Mouse (Mus musculus) 3T3-L1 (cell line): ENCODE results near the gene Afap1l2.

Experiments used
- DNase-seq: peaks from one replicate; pipeline ENCODE4 v3.0.0-alpha.2; 2015; ENCODE audit warnings: low read depth, low spot score

Afap1l2 gene

GRCm38 (mm10) chr19:56939826-56940225 lies 68.2 kb downstream of the Afap1l2 start:
- peak; percentile 96 for DNase-seq

GRCm38 (mm10) chr19:56937911-56938310 lies 70.1 kb downstream of the Afap1l2 start:
- DNase-seq = no peak

- no peak for DNase-seq
Measured at GRCm38 (mm10) chr19:56936253-56936652, 71.8 kb downstream of the Afap1l2 start.

GRCm38 (mm10) chr19:56935777-56936176 lies 72.3 kb downstream of the Afap1l2 start:
- DNase-seq = peak; percentile 38

GRCm38 (mm10) chr19:56935111-56935510 lies 72.9 kb downstream of the Afap1l2 start:
- DNase-seq = peak; percentile 68

- DNase-seq = no peak
Measured at GRCm38 (mm10) chr19:56933800-56934199, 74.2 kb downstream of the Afap1l2 start.

- DNase-seq = no peak
Measured at GRCm38 (mm10) chr19:56930029-56930428, 78.0 kb downstream of the Afap1l2 start.

- DNase-seq = peak; percentile 72
Measured at GRCm38 (mm10) chr19:56929392-56929791, 78.6 kb downstream of the Afap1l2 start.

GRCm38 (mm10) chr19:56921744-56922143 lies 86.3 kb downstream of the Afap1l2 start:
- no peak for DNase-seq

GRCm38 (mm10) chr19:56920232-56920631 lies 87.8 kb downstream of the Afap1l2 start:
- no peak for DNase-seq

GRCm38 (mm10) chr19:56919628-56920027 lies 88.4 kb downstream of the Afap1l2 start:
- peak; percentile 98 for DNase-seq

- DNase-seq = no peak
Measured at GRCm38 (mm10) chr19:56915084-56915483, 92.9 kb downstream of the Afap1l2 start.

GRCm38 (mm10) chr19:56914658-56915057 lies 93.4 kb downstream of the Afap1l2 start:
- DNase-seq = no peak

- no peak for DNase-seq
Measured at GRCm38 (mm10) chr19:56913761-56914160, 94.3 kb downstream of the Afap1l2 start.

- no peak for DNase-seq
Measured at GRCm38 (mm10) chr19:56910561-56910960, 97.5 kb downstream of the Afap1l2 start.

GRCm38 (mm10) chr19:56908472-56909270 lies 99.4 kb downstream of the Afap1l2 start:
- DNase-seq = peak; percentile 87

GRCm38 (mm10) chr19:56907850-56908249 lies 100.2 kb downstream of the Afap1l2 start:
- DNase-seq = no peak

- peak; percentile 71 for DNase-seq
Measured at GRCm38 (mm10) chr19:56905395-56905794, 102.6 kb downstream of the Afap1l2 start.

- no peak for DNase-seq
Measured at GRCm38 (mm10) chr19:56904095-56904494, 103.9 kb downstream of the Afap1l2 start.

- no peak for DNase-seq
Measured at GRCm38 (mm10) chr19:56897654-56898053, 110.4 kb downstream of the Afap1l2 start.

- no peak for DNase-seq
Measured at GRCm38 (mm10) chr19:56893326-56893725, 114.7 kb downstream of the Afap1l2 start.

GRCm38 (mm10) chr19:56892586-56892985 lies 115.4 kb downstream of the Afap1l2 start:
- DNase-seq = no peak

GRCm38 (mm10) chr19:56891438-56891837 lies 116.6 kb downstream of the Afap1l2 start:
- no peak for DNase-seq
